Mouse (Mus musculus) retina, postnatal 1 day (tissue): ENCODE measurements at regions not wholly inside any gene's neighbourhood (a gene's known extent, or its start where the extent isn't known, plus 50 kb on each side); places are given as distances from the start of the nearest gene placed in this dataset.

Experiments
- DNase-seq: peaks from one replicate; pipeline ENCODE4 v3.0.0-alpha.2; 2012

GRCm38 (mm10) chr1:121052120-121052501 is 280.3 kb downstream of the Insig2 start:
- no peak for DNase-seq

- DNase-seq = peak; percentile 61
Observed at GRCm38 (mm10) chr1:121053692-121054091, 278.7 kb downstream of the Insig2 start.

GRCm38 (mm10) chr1:121074569-121074968 is 257.8 kb downstream of the Insig2 start:
- DNase-seq = no peak

GRCm38 (mm10) chr1:121082839-121083238 is 249.6 kb downstream of the Insig2 start:
- DNase-seq = no peak

GRCm38 (mm10) chr1:121085101-121085727 is 247.2 kb downstream of the Insig2 start:
- peak; percentile 51 for DNase-seq

- no peak for DNase-seq
Observed at GRCm38 (mm10) chr1:121087124-121087887, 245.1 kb downstream of the Insig2 start.

GRCm38 (mm10) chr1:121090628-121091027 is 241.8 kb downstream of the Insig2 start:
- no peak for DNase-seq

- no peak for DNase-seq
Observed at GRCm38 (mm10) chr1:121092870-121093269, 239.5 kb downstream of the Insig2 start.

GRCm38 (mm10) chr1:121096551-121097550 is 235.5 kb downstream of the Insig2 start:
- peak; percentile 44 for DNase-seq

GRCm38 (mm10) chr1:121111776-121112344 is 220.5 kb downstream of the Insig2 start:
- peak; percentile 51 for DNase-seq

GRCm38 (mm10) chr1:121112464-121112863 is 219.9 kb downstream of the Insig2 start:
- DNase-seq = peak; percentile 64

GRCm38 (mm10) chr1:121116626-121117025 is 215.8 kb downstream of the Insig2 start:
- no peak for DNase-seq

GRCm38 (mm10) chr1:121123436-121123835 is 209.0 kb downstream of the Insig2 start:
- no peak for DNase-seq

GRCm38 (mm10) chr1:121136284-121136683 is 196.1 kb downstream of the Insig2 start:
- DNase-seq = no peak

- DNase-seq = no peak
Observed at GRCm38 (mm10) chr1:121136846-121137245, 195.5 kb downstream of the Insig2 start.

- no peak for DNase-seq
Observed at GRCm38 (mm10) chr1:121144981-121145380, 187.4 kb downstream of the Insig2 start.

GRCm38 (mm10) chr1:121153476-121153875 is 178.9 kb downstream of the Insig2 start:
- DNase-seq = no peak

- peak; percentile 5 for DNase-seq
Observed at GRCm38 (mm10) chr1:121154616-121155015, 177.8 kb downstream of the Insig2 start.

- peak; percentile 38 for DNase-seq
Observed at GRCm38 (mm10) chr1:121168651-121169050, 163.7 kb downstream of the Insig2 start.

- DNase-seq = no peak
Observed at GRCm38 (mm10) chr1:121176541-121176940, 155.8 kb downstream of the Insig2 start.

- peak; percentile 30 for DNase-seq
Observed at GRCm38 (mm10) chr1:121177136-121177907, 155.1 kb downstream of the Insig2 start.

GRCm38 (mm10) chr1:121177908-121178311 is 154.5 kb downstream of the Insig2 start:
- peak; percentile 38 for DNase-seq
